Mouse (Mus musculus) heart, embryonic 14.5 days (tissue): ENCODE measurements at regions not wholly inside any gene's neighbourhood (a gene's known extent, or its start where the extent isn't known, plus 50 kb on each side); places are given as distances from the start of the nearest gene placed in this dataset.

Experiments
- ATAC-seq: fragments of 200-750 bp; cut with Nextera tagmentation; 2 replicates; pipeline ENCODE4 v1.8.0; 2017; ENCODE audit warnings: low read depth, moderate TSS enrichment; ENCODE audit not compliant: insufficient number of reproducible peaks, insufficient read depth, low FRiP score
- H3K27ac ChIP-seq, 2 experiments: fragments of 200-500 bp in 1 of 2; fragments of 300-500 bp in 1 of 2; sonication (generic) in 1 of 2; replicated peaks in 1 of 2; 2 replicates each; pipeline ENCODE4 v1.5.1; 2012 to 2014; ENCODE audit warnings: low read depth in 2 of 2, low read length in 2 of 2, control low read depth in 1 of 2, mild to moderate bottlenecking in 1 of 2, mixed read lengths in 1 of 2; ENCODE audit not compliant: control insufficient read depth in 1 of 2, insufficient read depth in 1 of 2
- H3K27me3 ChIP-seq: fragments of 300-500 bp; sonication (generic); 2 replicates; pipeline ENCODE4 v1.6.1; 2014; ENCODE audit warnings: mild to moderate bottlenecking, low read length, control low read depth; ENCODE audit not compliant: control insufficient read depth, insufficient read depth
- H3K36me3 ChIP-seq: fragments of 300-500 bp; sonication (generic); 2 replicates; pipeline ENCODE4 v1.6.1; 2014; ENCODE audit warnings: mild to moderate bottlenecking, control low read depth, low read length, mixed read lengths; ENCODE audit not compliant: control insufficient read depth, insufficient read depth
- H3K4me1 ChIP-seq, 2 experiments: fragments of 200-500 bp in 1 of 2; fragments of 300-500 bp in 1 of 2; sonication (generic) in 1 of 2; 2 replicates each; pipeline ENCODE4 v1.6.1; 2012 to 2014; ENCODE audit warnings: low read length in 2 of 2, control low read depth in 1 of 2, mixed read lengths in 1 of 2; ENCODE audit not compliant: control insufficient read depth in 2 of 2, insufficient read depth in 2 of 2
- H3K4me2 ChIP-seq: fragments of 300-500 bp; sonication (generic); 2 replicates; pipeline ENCODE4 v1.6.1; 2014; ENCODE audit warnings: mild to moderate bottlenecking, low read length
- H3K4me3 ChIP-seq, 2 experiments: fragments of 200-500 bp in 1 of 2; fragments of 300-500 bp in 1 of 2; sonication (generic) in 1 of 2; 2 replicates each; pipeline ENCODE4 v1.5.1; 2012 to 2014; ENCODE audit warnings: low read length in 2 of 2, mild to moderate bottlenecking in 2 of 2, control low read depth in 1 of 2, low read depth in 1 of 2, moderate library complexity in 1 of 2; ENCODE audit not compliant: control insufficient read depth in 1 of 2, insufficient read depth in 1 of 2
- H3K9ac ChIP-seq: fragments of 300-500 bp; sonication (generic); 2 replicates; pipeline ENCODE4 v1.6.1; 2014; ENCODE audit warnings: mild to moderate bottlenecking, low read length
- H3K9me3 ChIP-seq: fragments of 300-500 bp; sonication (generic); 2 replicates; pipeline ENCODE4 v1.6.1; 2016; ENCODE audit warnings: low read length, control low read depth; ENCODE audit not compliant: control insufficient read depth
- WGBS: fragments of 180-500 bp; shearing (Covaris S2); extraction: QIAGEN DNeasy Blood & Tissue Kit; methylation state at CpG from one replicate; pipeline ENCODE4 v1.1.7; 2014; 5-methylcytosine and 5-hydroxymethylcytosine counted together

GRCm38 (mm10) chr14:101359860-101360259 lies 159.7 kb upstream of the Prr30 start:
- 78% methylated on average over 2 of the region's 2 CpGs for WGBS
- Histone ChIP-seq H3K4me3 (no peak overlapping the region), H3K27me3 (no peaks in the 10 kb centered on the region), H3K9me3 (no peaks in the 10 kb centered on the region), H3K9ac (no peak overlapping the region), H3K4me2 (no peak overlapping the region), H3K36me3 (no peaks in the 10 kb centered on the region), H3K4me1 (no peaks in the 10 kb centered on the region; a peak in 1 of 4 replicates), H3K27ac (no peak overlapping the region)
- no peak for ATAC-seq

GRCm38 (mm10) chr14:101353009-101353378 lies 152.9 kb upstream of the Prr30 start:
- Histone ChIP-seq H3K4me2 (no peak overlapping the region), H3K36me3 (no peaks in the 10 kb centered on the region), H3K4me1 (peaks cover 0 to 3% of the 10 kb centered on the region in 2 experiments; a peak in 2 of 4 replicates), H3K9me3 (no peaks in the 10 kb centered on the region), H3K27ac (no peak overlapping the region), H3K27me3 (no peaks in the 10 kb centered on the region), H3K4me3 (no peak overlapping the region), H3K9ac (no peak overlapping the region)
- 72% methylated on average over 3 of the region's 3 CpGs for WGBS
- no peak for ATAC-seq

DNA sequence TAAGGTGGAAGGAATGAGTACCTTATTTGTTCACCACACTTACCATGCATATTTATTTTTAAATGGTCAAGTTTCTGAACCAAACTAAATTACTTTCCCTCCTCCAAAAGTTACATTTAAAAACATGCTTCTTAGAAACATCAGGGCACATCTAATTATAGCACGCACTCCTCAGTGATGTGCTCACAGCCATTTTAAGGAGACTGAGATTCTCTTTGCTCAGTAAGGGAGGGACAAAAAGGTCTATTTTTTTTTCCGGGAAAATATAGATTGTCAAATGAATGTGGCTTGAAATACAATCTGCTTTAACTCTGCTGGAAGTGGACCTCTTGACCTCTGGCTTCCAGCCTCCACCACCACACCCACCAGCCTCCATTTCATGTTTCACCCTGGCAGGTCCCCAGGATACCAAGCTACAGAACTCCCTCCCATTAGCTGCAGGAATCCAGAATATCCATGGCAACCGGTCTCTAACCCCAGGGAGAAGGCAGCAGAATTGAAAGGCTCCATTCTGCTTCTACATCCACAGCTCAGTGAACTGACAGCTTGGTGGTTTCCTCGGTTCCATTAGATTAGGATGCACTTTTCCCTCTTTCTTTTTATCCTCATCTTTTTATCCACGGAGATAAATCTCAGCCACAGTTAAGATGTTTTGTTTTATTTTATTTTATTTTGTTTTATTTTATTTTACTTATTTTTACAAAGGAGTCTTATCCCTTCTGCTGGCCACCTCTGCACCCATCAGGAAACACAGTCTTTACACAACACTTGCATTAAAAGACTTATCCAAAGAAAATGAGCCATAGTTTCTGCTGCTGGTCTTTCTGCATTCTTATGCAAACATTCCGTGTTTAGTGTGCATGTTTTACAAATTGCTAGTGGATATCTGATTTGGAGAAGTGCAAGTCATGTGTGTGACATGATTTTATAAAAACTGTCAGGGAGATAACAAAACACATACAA lies 152.2 kb upstream of the Prr30 start:
- Histone ChIP-seq H3K9ac (no peak overlapping the region), H3K36me3 (no peaks in the 10 kb centered on the region), H3K4me3 (no peak overlapping the region), H3K27ac (no peak overlapping the region), H3K4me2 (no peak overlapping the region), H3K4me1 (peaks cover 0 to 3% of the 10 kb centered on the region in 2 experiments; a peak in 2 of 4 replicates), H3K27me3 (no peaks in the 10 kb centered on the region), H3K9me3 (no peaks in the 10 kb centered on the region)
- WGBS, result 50% methylated on average over 6 of the region's 6 CpGs
- ATAC-seq, result no peak

- Histone ChIP-seq H3K4me3 (no peak overlapping the region), H3K9me3 (no peaks in the 10 kb centered on the region), H3K4me2 (no peak overlapping the region), H3K9ac (no peak overlapping the region), H3K27ac (no peak overlapping the region), H3K27me3 (no peaks in the 10 kb centered on the region), H3K36me3 (no peaks in the 10 kb centered on the region), H3K4me1 (no peaks in the 10 kb centered on the region)
- WGBS, result 81% methylated on average over 1 of the region's 1 CpGs
- ATAC-seq, result no peak
Measured at GRCm38 (mm10) chr14:101340331-101340730, 140.2 kb upstream of the Prr30 start.

DNA sequence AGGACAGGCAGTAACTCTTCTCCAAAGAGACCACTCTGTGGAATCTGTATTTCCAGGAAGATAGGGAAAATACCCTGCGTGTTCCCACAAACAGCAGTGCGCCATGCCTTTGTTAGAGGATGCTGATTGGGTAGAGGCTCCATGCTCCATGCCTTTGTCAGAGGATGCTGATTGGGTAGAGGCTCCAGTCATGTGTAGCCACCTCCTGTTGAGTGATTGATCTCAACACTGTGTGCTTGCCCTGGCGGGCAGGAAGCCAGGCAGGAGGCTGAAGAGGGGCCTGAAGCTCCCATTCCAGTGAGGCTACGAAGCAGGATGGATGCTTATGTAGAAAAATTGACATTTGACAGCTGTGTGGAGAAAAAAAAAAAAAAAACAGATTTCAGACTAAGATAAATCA lies 131.9 kb upstream of the Prr30 start:
- Histone ChIP-seq H3K9ac (no peak overlapping the region), H3K27ac (no peak overlapping the region), H3K36me3 (no peaks in the 10 kb centered on the region), H3K4me2 (no peak overlapping the region), H3K4me1 (peaks cover 3 to 5% of the 10 kb centered on the region in 2 experiments), H3K4me3 (no peak overlapping the region), H3K27me3 (no peaks in the 10 kb centered on the region), H3K9me3 (no peaks in the 10 kb centered on the region)
- WGBS, result 52% methylated on average over 4 of the region's 4 CpGs
- no peak for ATAC-seq

DNA sequence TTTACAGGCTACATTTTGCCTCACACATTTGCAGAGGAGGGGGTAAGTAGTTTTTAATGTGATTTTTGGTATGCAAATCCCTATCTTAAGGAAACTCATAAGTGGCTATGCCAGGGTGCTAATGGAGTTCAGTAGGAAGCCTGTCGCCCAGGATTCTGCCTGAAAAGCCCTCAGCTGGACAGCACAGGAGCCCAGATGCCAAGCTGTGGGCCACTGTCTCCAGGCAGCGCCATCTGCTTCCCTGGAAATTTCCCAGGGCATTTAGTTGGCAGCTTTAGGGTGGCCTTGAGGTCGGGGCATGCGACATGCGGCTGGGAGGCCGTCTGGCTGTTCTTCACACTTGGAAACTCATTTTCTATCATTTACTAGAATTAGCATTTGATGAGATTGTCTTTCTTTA lies 127.3 kb upstream of the Prr30 start:
- Histone ChIP-seq H3K27me3 (no peaks in the 10 kb centered on the region), H3K4me1 (peaks cover 1 to 3% of the 10 kb centered on the region in 2 experiments), H3K4me2 (no peak overlapping the region), H3K9me3 (no peaks in the 10 kb centered on the region), H3K9ac (no peak overlapping the region), H3K4me3 (no peak overlapping the region), H3K27ac (no peak overlapping the region), H3K36me3 (no peaks in the 10 kb centered on the region)
- 87% methylated on average over 6 of the region's 6 CpGs for WGBS
- ATAC-seq, result no peak

GRCm38 (mm10) chr14:101326477-101326941 lies 126.4 kb upstream of the Prr30 start:
- Histone ChIP-seq H3K27ac (no peak overlapping the region), H3K9ac (no peak overlapping the region), H3K4me2 (no peak overlapping the region), H3K4me3 (no peak overlapping the region), H3K9me3 (no peaks in the 10 kb centered on the region), H3K36me3 (no peaks in the 10 kb centered on the region), H3K27me3 (no peaks in the 10 kb centered on the region), H3K4me1 (peaks cover 0 to 2% of the 10 kb centered on the region in 2 experiments; a peak in 1 of 4 replicates)
- ATAC-seq, result no peak
- 21% methylated on average over 12 of the region's 12 CpGs for WGBS
